Mouse (Mus musculus): ENCODE data around the gene Pou6f1. TPM values are rescaled to one million over a fixed set of nuclear protein-coding genes. Genes with fewer than 3 reads are reported as not detected.
A peak's percentile ranks its signal among the peaks of the same experiment; 100 is the strongest.

The Pou6f1 gene
- total and polyA plus RNA-seq, 2 experiments: 1.9 to 5.5 TPM

DNA sequence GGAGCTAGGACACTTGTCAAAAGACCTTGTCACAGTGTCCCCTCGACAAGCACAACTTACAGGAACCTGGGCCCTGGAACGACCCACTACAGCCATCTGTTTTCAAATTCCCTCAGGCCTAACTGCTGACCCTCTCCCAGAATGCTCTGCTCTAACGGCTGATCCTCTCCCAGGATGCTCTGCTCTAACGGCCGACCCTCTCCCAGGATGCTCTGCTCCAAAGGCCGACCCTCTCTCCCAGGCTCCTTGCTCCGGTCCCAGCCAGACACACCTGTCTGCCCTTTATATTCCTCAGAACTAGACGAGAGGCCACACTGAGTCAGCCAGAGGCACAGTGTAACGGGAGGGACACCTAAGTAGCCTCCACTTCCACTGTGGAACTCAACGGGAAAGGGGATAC, 19.7 kb downstream of the Pou6f1 start:
- TF ChIP-seq CTCF (IDR thresholded peaks at IDR 0.05; ENCODE audit: low read depth, low read length): no peak
- no peak for TF ChIP-seq POLR2A (IDR thresholded peaks at IDR 0.05; ENCODE audit: extremely low read depth, insufficient read depth, low read length)
- Histone ChIP-seq H3K4me1 (ENCODE audit: control insufficient read depth, insufficient read depth, low read length) (no peaks in the 10 kb centered on the region), H3K4me3 (ENCODE audit: insufficient read depth, low read depth, low read length) (no peak overlapping the region), H3K79me2 (ENCODE audit: control insufficient read depth, insufficient read depth, low read length) (no peaks in the 10 kb centered on the region), H3K9ac (ENCODE audit: low read depth, low read length) (no peak overlapping the region), H3K27ac (replicated peaks; ENCODE audit: insufficient read depth, low read depth, low read length) (no peak overlapping the region), H3K36me3 (ENCODE audit: control insufficient read depth, insufficient read depth, low read length) (no peaks in the 10 kb centered on the region), H3K27me3 (ENCODE audit: control insufficient read depth, insufficient read depth, low read length) (no peaks in the 10 kb centered on the region)
- DNase-seq (ENCODE audit: extremely low read depth, low read depth, low spot score): no peak
- 94% methylated on average over 10 of the region's 10 CpGs for WGBS

GRCm38 (mm10) chr15:100577972-100578371, 21.8 kb downstream of the Pou6f1 start:
- WGBS: 93% methylated on average over 16 of the region's 16 CpGs
- DNase-seq (ENCODE audit: extremely low read depth, low read depth, low spot score): no peak

DNA sequence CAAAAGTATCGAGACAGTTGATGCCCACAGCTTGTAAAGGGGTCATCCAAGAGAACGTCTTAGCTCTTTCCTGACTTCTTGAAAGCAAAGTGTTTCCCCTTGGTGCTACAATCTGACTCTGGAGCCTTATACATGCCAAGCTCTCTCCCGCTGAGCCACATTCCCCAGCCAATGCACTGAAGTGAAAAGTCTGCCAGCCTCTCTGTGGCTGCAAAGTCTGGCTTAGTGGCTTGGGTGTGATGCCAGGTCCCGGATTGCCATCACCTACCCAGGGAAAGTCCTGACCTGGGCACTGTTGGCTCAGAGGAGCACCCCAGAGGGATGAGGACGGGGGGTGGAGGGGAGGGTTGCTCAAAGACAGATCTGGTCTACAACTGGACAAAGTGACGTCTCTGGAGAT, 23.0 kb downstream of the Pou6f1 start:
- DNase-seq (ENCODE audit: extremely low read depth, low read depth, low spot score): no peak
- Histone ChIP-seq H3K4me3 (ENCODE audit: insufficient read depth, low read depth, low read length) (no peak overlapping the region), H3K36me3 (ENCODE audit: control insufficient read depth, insufficient read depth, low read length) (no peaks in the 10 kb centered on the region), H3K27ac (replicated peaks; ENCODE audit: insufficient read depth, low read depth, low read length) (no peak overlapping the region; the same call in 1 of the 2 replicates), H3K27me3 (ENCODE audit: control insufficient read depth, insufficient read depth, low read length) (no peaks in the 10 kb centered on the region), H3K79me2 (ENCODE audit: control insufficient read depth, insufficient read depth, low read length) (no peaks in the 10 kb centered on the region), H3K4me1 (ENCODE audit: control insufficient read depth, insufficient read depth, low read length) (no peaks in the 10 kb centered on the region), H3K9ac (ENCODE audit: low read depth, low read length) (no peak overlapping the region)
- TF ChIP-seq POLR2A (IDR thresholded peaks at IDR 0.05; ENCODE audit: extremely low read depth, insufficient read depth, low read length) (no peak), CTCF (IDR thresholded peaks at IDR 0.05; ENCODE audit: low read depth, low read length) (no peak)
- WGBS: 86% methylated on average over 6 of the region's 6 CpGs

More at GRCm38 (mm10) chr15:100577972-100578371, 21.8 kb downstream of the Pou6f1 start:
- no peak overlapping the region for H3K27ac ChIP-seq (replicated peaks; ENCODE audit: insufficient read depth, low read depth, low read length)
- H3K27me3 ChIP-seq (ENCODE audit: control insufficient read depth, insufficient read depth, low read length): no peaks in the 10 kb centered on the region
- no peaks in the 10 kb centered on the region for H3K4me1 ChIP-seq (ENCODE audit: control insufficient read depth, insufficient read depth, low read length)
- H3K4me3 ChIP-seq (ENCODE audit: insufficient read depth, low read depth, low read length): no peak overlapping the region
- TF ChIP-seq CTCF (IDR thresholded peaks at IDR 0.05; ENCODE audit: low read depth, low read length): no peak
- H3K9ac ChIP-seq (ENCODE audit: low read depth, low read length): no peak overlapping the region
- H3K79me2 ChIP-seq (ENCODE audit: control insufficient read depth, insufficient read depth, low read length): no peaks in the 10 kb centered on the region
- no peaks in the 10 kb centered on the region for H3K36me3 ChIP-seq (ENCODE audit: control insufficient read depth, insufficient read depth, low read length)

GRCm38 (mm10) chr15:100576392-100576791, 23.4 kb downstream of the Pou6f1 start:
- no peak for TF ChIP-seq POLR2A (IDR thresholded peaks at IDR 0.05; ENCODE audit: extremely low read depth, insufficient read depth, low read length)
- TF ChIP-seq CTCF (IDR thresholded peaks at IDR 0.05; ENCODE audit: low read depth, low read length): no peak
- Histone ChIP-seq H3K79me2 (ENCODE audit: control insufficient read depth, insufficient read depth, low read length) (no peaks in the 10 kb centered on the region), H3K27ac (replicated peaks; ENCODE audit: insufficient read depth, low read depth, low read length) (no peak overlapping the region), H3K27me3 (ENCODE audit: control insufficient read depth, insufficient read depth, low read length) (no peaks in the 10 kb centered on the region), H3K4me3 (ENCODE audit: insufficient read depth, low read depth, low read length) (no peak overlapping the region), H3K36me3 (ENCODE audit: control insufficient read depth, insufficient read depth, low read length) (no peaks in the 10 kb centered on the region), H3K9ac (ENCODE audit: low read depth, low read length) (no peak overlapping the region), H3K4me1 (ENCODE audit: control insufficient read depth, insufficient read depth, low read length) (no peaks in the 10 kb centered on the region)
- DNase-seq (ENCODE audit: extremely low read depth, low read depth, low spot score): no peak
- WGBS: 90% methylated on average over 6 of the region's 6 CpGs

GRCm38 (mm10) chr15:100575366-100575765, 24.4 kb downstream of the Pou6f1 start:
- Histone ChIP-seq H3K4me3 (ENCODE audit: insufficient read depth, low read depth, low read length) (no peak overlapping the region), H3K27me3 (ENCODE audit: control insufficient read depth, insufficient read depth, low read length) (no peaks in the 10 kb centered on the region), H3K27ac (replicated peaks; ENCODE audit: insufficient read depth, low read depth, low read length) (0 out of 2 replicates have a peak overlapping the region, but pooled peaks have one; percentile 2), H3K9ac (ENCODE audit: low read depth, low read length) (no peak overlapping the region), H3K36me3 (ENCODE audit: control insufficient read depth, insufficient read depth, low read length) (no peaks in the 10 kb centered on the region), H3K79me2 (ENCODE audit: control insufficient read depth, insufficient read depth, low read length) (no peaks in the 10 kb centered on the region), H3K4me1 (ENCODE audit: control insufficient read depth, insufficient read depth, low read length) (no peaks in the 10 kb centered on the region)
- 87% methylated on average over 12 of the region's 12 CpGs for WGBS
- no peak for TF ChIP-seq CTCF (IDR thresholded peaks at IDR 0.05; ENCODE audit: low read depth, low read length)
- TF ChIP-seq POLR2A (IDR thresholded peaks at IDR 0.05; ENCODE audit: extremely low read depth, insufficient read depth, low read length): no peak
- DNase-seq (ENCODE audit: extremely low read depth, low read depth, low spot score): no peak

- no peaks in the 10 kb centered on the region for H3K4me1 ChIP-seq (ENCODE audit: control insufficient read depth, insufficient read depth, low read length)
- no peak for DNase-seq (ENCODE audit: extremely low read depth, low read depth, low spot score)
- WGBS: 73% methylated on average over 2 of the region's 2 CpGs
- H3K27me3 ChIP-seq (ENCODE audit: control insufficient read depth, insufficient read depth, low read length): no peaks in the 10 kb centered on the region
- no peaks in the 10 kb centered on the region for H3K36me3 ChIP-seq (ENCODE audit: control insufficient read depth, insufficient read depth, low read length)
- TF ChIP-seq CTCF (IDR thresholded peaks at IDR 0.05; ENCODE audit: low read depth, low read length) (no peak), POLR2A (IDR thresholded peaks at IDR 0.05; ENCODE audit: extremely low read depth, insufficient read depth, low read length) (no peak)
- no peak overlapping the region for H3K4me3 ChIP-seq (ENCODE audit: insufficient read depth, low read depth, low read length)
- H3K9ac ChIP-seq (ENCODE audit: low read depth, low read length): no peak overlapping the region
- no peaks in the 10 kb centered on the region for H3K79me2 ChIP-seq (ENCODE audit: control insufficient read depth, insufficient read depth, low read length)
- H3K27ac ChIP-seq (replicated peaks; ENCODE audit: insufficient read depth, low read depth, low read length): peak overlapping the region; percentile 24; the same call in 1 of the 2 replicates
These were observed 25.4 kb downstream of the Pou6f1 start for GRCm38 (mm10) chr15:100574378-100574777.
